Mouse (Mus musculus): ENCODE results near the gene Srsf2. TPM values are rescaled to one million over a fixed set of nuclear protein-coding genes. Genes with fewer than 3 reads are reported as not detected.
"Not testable (repeated sequence)": the region's sequence is repeated elsewhere in the genome, so short reads cannot be mapped to it uniquely, and the experiment has no call there.

Srsf2 gene
- total RNA-seq, 1 experiment from 2014 or later = 573 TPM

DNA sequence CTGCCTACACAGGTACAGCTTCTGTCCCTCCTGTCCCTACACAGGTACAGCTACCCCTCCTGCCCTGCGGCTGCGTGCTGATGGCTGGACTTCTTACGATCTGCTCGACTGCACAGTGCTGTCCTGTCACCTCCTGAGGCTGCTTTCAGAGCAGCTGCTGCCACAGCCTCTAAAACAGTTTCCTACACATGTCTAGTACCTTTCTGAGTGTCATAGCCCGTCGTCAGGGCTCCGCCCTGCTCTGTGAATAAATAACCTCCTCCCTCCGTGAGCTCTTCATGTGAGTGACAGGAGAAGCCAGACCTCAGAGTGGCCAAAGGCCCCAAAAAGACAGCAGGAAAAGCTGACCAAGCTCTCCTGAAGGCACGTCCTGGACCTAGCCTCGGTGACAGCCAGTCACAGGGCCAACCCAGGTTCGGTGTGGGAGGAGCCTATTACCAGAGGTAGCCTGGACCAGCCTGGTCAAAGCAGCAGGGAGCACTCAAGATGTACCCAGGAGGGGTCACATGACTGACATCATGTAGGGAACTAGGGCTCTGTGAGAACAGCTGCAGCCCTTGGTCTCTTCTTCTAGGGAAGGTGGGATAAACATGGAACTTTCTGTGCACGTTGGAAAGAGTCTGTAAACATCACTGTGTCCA lies 13.2 kb upstream of the Srsf2 start:
- ATAC-seq (replicated peaks in 1 of 2; ENCODE audit: insufficient read depth in 1 of 2, low FRiP score in 2 of 2, low TSS enrichment in 1 of 2, low read depth in 1 of 2, poor library complexity in 2 of 2, severe bottlenecking in 2 of 2) = no peak

DNA sequence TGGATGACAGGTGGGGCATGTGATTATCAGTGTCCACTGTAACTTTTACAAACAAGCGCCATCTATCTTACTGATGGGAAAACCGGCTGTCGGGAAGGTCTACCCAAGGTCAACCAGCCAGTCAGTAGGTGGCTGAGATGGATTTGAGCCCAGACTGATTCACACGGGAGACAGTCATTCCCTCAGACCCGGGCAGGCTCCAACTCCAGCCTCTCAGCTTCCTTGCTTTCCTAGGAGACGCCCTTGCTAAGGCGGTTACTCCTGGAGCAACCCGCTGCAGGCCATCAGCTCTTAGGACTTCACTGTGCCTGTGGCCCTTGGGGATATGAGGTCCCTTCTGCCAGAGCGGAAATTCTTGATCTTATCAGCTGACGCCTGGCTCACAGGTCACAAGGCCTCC lies 11.6 kb upstream of the Srsf2 start:
- no peak for ATAC-seq (replicated peaks in 1 of 2; ENCODE audit: insufficient read depth in 1 of 2, low FRiP score in 2 of 2, low TSS enrichment in 1 of 2, low read depth in 1 of 2, poor library complexity in 2 of 2, severe bottlenecking in 2 of 2)

DNA sequence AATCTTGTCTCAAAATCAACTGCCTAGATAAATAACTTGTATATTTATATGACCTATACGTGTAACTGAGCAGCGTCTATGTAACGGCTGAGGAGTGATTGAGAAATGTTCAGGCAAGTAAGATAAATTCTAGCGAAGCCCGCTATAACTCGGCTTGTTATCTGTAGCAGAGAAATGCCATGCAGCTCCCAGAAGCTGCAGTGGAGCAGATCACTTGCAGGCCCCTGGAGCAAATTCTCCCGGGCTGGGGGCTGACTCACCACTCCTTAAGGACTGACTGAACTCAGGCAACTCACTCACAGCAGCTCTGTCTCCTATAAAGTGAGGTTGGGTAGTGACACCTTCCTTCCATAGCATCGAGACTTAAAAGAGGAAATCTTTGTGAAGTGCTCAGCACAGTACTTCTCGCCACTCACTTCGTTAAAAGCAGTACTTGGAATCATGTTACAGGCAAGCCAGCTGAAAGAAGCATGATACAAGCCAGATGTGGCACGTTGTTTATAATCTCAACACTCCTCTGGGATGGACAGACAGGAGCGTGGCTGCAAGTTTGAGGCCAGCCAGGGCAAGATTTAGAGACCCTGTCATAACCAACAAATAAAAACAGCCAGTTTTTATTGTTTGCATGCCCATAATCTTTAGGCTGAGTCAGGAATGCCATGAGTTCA lies 4.4 kb upstream of the Srsf2 start:
- no peak for ATAC-seq (replicated peaks in 1 of 2; ENCODE audit: insufficient read depth in 1 of 2, low FRiP score in 2 of 2, low TSS enrichment in 1 of 2, low read depth in 1 of 2, poor library complexity in 2 of 2, severe bottlenecking in 2 of 2)

DNA sequence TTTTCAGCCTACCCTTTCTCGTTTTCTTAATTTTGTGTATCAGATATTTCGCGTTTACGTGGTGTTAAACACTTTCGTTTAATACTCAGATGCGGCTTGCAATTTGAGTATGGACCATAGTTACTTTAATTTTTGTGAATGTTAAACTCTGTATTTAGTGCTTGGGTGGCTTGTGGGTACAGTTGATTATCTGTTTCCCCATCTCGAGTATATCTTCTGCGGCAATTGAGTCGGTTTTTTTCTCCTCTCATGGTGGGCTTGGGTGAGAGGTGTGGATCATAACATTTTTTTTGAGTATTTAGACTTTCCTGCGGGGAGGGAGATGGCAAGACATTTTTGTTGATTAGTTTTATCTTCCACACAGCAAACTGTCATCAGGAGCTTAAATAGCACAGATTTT lies 1.4 kb upstream of the Srsf2 start:
- ATAC-seq (replicated peaks in 1 of 2; ENCODE audit: insufficient read depth in 1 of 2, low FRiP score in 2 of 2, low TSS enrichment in 1 of 2, low read depth in 1 of 2, poor library complexity in 2 of 2, severe bottlenecking in 2 of 2) = no peak

DNA sequence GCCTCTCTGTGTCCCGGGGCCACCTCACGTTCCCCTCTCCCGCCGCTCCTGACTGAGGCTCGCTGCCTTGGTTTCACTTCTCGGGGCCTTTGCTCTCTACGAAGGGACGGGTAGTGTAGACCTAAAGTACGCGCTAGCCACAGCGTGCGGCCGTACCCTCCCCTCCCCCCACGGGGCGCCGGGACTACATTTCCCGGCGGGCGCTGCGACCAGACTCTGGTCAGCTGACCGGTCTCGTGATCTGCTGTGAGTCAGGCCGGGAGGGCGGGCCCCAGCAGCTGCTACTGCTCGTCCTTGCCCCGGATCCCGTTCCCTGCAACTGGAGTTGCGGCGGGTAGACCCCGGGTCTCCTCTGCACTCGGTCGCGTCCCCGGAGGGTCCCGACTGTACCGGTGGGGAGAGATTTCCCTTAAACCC lies 626 bp upstream of the Srsf2 start:
- peak; percentile 76 to 79 for ATAC-seq (replicated peaks in 1 of 2; ENCODE audit: insufficient read depth in 1 of 2, low FRiP score in 2 of 2, low TSS enrichment in 1 of 2, low read depth in 1 of 2, poor library complexity in 2 of 2, severe bottlenecking in 2 of 2)

DNA sequence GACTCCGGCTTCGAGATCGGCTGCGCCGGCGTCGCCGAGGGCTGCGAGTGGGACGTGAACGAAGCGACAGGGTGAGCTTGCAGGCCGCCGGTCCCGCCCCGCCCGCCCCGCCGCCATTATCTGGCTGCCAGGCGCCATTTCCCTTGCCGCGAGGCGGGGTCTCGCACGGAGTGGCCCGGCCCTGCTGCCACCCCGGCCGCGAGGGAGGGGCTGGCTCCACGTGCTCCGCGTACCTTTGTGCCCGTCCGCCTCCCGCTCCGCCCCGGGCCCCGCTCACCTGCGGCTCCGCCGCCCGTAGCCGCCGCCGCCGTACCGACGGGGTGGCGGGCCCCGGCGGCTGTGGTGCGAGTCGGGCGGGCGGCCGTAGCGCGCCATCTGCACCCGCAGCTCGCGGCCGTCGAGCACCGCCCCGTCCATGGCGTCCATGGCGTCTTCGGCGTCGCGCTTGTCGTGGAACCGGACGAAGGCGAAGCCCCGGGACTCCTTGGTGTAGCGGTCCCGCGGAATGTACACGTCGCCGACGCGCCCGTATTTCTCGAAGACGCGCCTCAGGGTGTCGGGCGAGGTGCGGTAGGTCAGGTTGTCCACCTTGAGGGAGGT lies 503 bp downstream of the Srsf2 start, which contains the start of gene Mfsd11:
Mfsd11 (plus strand) TSS at position 150 of the 600 bp plus-strand sequence.
- ATAC-seq (replicated peaks in 1 of 2; ENCODE audit: insufficient read depth in 1 of 2, low FRiP score in 2 of 2, low TSS enrichment in 1 of 2, low read depth in 1 of 2, poor library complexity in 2 of 2, severe bottlenecking in 2 of 2) = peak in 1 of 2 experiments; percentile 5; a peak in 1 of 4 replicates

DNA sequence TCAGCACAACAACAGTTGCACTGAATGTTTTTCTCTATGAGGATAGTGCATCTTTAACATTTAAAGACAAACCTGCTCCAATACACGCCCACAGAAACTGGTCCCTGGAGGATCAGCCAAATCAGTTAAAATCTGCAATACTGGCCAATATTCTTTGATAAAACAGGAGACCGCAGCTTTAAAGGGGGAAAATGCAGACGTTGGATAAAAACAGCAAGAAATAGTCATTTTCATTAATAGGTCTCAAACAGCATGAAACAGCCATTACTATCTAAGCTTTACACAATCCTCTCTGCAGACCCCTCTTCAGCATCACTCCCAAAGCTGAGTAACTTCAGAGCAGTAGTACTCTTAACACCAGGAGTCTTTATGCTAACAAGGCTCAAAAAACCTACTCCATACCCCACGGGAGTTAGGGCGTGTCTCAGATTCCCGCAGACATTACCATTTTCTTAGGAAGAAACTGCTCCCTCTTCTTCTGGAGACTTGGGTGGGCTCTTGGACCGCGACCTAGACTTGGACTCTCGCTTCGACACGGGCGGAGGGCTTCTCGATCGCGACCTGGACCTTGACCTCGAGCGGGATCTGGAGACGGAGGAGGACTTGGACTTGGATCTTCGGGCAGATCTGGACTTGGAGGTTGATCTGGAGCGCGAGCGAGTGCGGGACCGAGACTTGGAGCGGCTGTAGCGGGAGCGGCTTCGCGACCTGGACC lies 1.2 kb downstream of the Srsf2 start:
- ATAC-seq (replicated peaks in 1 of 2; ENCODE audit: insufficient read depth in 1 of 2, low FRiP score in 2 of 2, low TSS enrichment in 1 of 2, low read depth in 1 of 2, poor library complexity in 2 of 2, severe bottlenecking in 2 of 2) = no peak

DNA sequence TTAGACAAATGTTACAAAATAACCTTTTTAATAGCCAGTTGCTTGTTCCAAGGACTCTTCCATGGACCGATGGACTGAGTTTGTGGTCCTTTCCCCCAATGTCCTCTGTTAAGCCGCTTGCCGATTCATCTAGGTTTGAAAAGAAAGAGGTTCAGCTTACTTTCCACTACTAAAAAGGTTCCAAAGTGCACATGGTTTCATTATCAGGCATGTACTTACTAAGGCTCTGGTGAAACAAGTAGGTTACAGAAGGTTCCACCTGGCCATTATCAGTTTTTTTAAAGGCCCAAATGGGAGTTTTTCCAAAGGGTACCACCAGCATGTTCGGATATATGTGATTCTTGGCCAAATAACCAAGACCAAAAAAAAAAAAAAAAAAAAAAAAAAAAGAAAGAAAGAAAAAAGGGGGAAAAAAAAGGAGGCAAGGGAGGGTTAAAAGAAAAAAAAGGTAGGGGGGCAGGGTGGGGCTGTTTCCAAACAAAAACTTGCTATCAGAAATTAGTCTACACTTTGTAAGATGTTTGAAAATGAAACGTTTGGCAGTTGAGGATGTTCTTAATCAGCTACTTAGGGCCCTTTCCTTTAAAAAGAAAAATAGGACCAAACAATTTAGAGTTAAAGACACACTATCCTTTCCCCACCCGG lies 1.9 kb downstream of the Srsf2 start:
- no peak for ATAC-seq (replicated peaks in 1 of 2; ENCODE audit: insufficient read depth in 1 of 2, low FRiP score in 2 of 2, low TSS enrichment in 1 of 2, low read depth in 1 of 2, poor library complexity in 2 of 2, severe bottlenecking in 2 of 2)

DNA sequence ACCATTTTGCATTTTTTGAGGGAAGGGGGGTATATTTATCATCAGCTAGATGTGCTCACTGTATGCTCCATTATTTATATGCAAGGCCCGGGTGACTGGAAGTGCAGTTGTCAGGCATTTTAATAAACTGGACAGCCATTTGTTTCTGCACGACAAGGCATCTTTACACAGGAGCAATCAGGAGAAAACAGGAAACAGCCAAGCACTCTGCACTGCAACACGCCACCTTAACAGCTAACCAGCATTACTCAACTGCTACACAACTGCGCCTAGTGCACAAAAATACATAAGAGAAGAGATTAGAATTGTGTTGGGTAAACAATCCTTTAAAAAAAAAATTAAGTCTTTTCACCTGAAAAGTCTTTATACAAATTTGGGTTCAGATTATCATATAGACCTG lies 2.8 kb downstream of the Srsf2 start:
- ATAC-seq (replicated peaks in 1 of 2; ENCODE audit: insufficient read depth in 1 of 2, low FRiP score in 2 of 2, low TSS enrichment in 1 of 2, low read depth in 1 of 2, poor library complexity in 2 of 2, severe bottlenecking in 2 of 2) = no peak

DNA sequence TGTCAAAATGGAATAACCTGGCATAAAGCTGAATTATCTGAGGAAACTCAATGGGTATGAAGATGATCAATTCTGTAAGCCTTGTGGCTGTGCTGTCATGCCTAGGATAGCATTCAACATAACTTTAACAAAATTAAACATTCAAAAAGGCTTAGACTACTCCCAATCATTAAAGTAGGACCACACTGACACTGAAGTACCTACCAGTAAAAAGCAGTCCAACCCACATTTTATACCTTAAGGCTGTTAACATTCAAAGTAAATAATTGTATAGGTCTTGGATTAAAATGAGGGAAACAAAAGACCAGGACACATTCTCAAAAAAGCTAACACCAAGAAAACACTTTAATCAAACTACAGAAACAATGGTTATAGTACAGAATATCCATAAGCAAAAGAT lies 3.3 kb downstream of the Srsf2 start:
- ATAC-seq (replicated peaks in 1 of 2; ENCODE audit: insufficient read depth in 1 of 2, low FRiP score in 2 of 2, low TSS enrichment in 1 of 2, low read depth in 1 of 2, poor library complexity in 2 of 2, severe bottlenecking in 2 of 2) = no peak

DNA sequence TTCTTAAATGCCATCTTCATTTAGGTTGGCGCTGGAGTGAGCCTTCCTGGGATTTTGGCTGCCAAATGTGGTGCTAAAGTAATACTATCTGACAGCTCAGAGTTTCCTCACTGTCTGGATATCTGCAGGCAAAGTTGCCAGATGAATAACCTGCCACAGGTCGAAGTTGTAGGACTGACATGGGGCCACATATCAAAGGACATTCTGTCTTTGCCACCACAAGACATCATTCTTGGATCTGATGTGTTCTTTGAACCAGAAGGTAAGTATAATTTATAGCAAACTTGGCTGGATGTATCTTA lies 4.1 kb downstream of the Srsf2 start:
- not testable (repeated sequence) for ATAC-seq (replicated peaks in 1 of 2; ENCODE audit: insufficient read depth in 1 of 2, low FRiP score in 2 of 2, low TSS enrichment in 1 of 2, low read depth in 1 of 2, poor library complexity in 2 of 2, severe bottlenecking in 2 of 2)

DNA sequence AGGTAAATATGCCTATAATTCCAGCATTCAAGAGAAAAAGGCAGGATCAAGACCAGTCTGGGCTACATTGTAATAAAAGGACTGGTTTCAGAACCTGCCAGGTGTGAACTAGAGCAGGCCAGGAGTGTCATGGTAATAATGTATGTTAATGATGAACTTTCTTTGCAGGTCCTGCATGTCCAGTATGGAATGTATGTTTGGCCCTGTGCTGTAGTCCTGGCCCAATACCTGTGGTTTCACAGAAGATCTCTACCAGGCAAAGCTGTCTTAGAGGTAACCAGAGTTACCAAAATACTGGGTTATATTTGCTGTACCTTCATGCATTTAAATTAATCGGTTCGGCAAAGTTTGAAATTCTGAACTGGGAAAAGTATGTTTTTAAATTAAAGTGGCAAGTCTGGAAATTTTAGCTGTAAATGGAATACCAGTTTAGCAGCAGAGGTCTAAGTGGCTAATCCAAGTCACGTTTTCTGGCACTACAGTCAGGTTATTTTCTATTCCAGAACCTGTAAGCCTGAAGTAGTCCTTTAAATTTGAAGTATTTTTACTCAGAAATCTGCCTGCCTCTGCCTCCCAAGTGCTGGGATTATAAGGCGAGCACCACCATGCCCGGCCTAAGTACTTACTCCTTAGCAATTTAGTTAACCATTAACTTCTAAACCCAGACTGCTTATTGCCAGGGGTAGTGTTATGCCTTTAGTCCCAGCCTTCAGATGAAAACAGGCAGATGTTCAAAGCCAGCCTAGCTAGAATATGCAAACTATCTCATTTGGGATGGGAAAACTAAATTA lies 4.6 kb downstream of the Srsf2 start:
- no peak for ATAC-seq (replicated peaks in 1 of 2; ENCODE audit: insufficient read depth in 1 of 2, low FRiP score in 2 of 2, low TSS enrichment in 1 of 2, low read depth in 1 of 2, poor library complexity in 2 of 2, severe bottlenecking in 2 of 2)

DNA sequence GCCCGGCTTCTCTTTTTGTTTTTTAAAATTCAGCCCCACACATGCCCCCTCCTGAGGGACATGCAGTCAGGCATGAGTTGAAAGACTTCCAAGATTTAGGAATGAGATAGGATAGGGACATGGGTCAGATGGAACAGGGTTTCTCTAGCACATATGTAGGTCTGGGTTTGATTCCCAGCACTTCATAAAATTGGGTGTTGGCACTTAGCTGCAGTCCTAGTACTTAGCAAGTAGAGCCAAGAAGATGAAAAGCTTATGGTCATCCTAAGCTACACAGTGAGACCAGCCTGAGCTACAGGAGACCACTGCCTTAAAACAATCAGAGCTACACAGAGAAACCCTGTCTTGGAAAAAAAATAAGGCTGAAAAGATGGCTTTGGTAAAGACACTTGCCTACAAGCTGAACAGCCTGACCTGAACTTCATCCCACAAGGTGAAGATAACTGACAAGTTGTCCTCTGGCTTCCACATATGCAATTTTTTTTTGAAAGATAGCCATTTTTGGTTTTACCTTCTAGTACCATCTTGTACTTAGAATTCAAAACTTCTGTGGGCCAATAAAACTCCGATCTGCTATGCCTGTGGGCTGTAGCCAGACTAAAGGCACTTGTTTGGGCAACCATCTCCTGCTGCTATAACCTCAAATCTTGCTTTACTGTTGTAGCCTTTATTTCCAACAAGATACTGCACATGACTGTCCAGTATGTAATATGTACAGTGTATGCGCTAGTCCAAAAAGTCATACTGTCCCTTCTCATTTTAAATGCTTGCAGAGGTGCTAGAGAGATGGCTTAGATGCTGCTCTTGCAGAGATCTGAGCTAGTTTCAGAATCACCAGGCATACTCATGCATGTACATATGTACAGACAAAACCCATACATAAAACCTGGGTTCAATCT lies 5.5 kb downstream of the Srsf2 start:
- no peak for ATAC-seq (replicated peaks in 1 of 2; ENCODE audit: insufficient read depth in 1 of 2, low FRiP score in 2 of 2, low TSS enrichment in 1 of 2, low read depth in 1 of 2, poor library complexity in 2 of 2, severe bottlenecking in 2 of 2)

DNA sequence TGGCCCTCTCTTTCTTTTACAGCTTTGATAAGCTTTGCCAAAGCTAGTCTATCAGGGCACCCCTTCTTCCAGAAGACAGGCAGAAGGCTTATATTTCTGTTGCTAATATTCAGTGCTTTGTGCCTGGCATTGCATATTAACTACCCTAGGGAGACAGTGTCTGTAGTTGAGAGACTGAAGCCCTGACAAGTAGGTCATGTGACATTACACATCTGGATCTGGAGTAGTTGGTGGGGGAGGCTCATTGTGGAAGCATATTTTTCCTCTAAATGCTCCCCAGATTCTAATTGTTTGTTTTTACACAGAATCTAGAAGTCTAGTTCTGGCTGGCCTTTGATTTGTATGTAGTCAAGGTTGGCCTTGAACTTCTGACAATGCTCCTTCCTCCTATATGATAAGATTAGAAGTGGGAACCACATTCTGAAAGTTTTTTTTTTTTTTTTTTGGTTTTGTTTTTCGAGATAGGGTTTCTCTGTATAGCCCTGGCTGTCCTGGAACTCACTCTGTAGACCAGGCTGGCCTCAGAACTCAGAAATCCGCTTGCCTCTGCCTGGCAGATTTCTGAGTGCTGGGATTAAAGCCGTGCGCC lies 6.2 kb downstream of the Srsf2 start:
- ATAC-seq (replicated peaks in 1 of 2; ENCODE audit: insufficient read depth in 1 of 2, low FRiP score in 2 of 2, low TSS enrichment in 1 of 2, low read depth in 1 of 2, poor library complexity in 2 of 2, severe bottlenecking in 2 of 2) = no peak

DNA sequence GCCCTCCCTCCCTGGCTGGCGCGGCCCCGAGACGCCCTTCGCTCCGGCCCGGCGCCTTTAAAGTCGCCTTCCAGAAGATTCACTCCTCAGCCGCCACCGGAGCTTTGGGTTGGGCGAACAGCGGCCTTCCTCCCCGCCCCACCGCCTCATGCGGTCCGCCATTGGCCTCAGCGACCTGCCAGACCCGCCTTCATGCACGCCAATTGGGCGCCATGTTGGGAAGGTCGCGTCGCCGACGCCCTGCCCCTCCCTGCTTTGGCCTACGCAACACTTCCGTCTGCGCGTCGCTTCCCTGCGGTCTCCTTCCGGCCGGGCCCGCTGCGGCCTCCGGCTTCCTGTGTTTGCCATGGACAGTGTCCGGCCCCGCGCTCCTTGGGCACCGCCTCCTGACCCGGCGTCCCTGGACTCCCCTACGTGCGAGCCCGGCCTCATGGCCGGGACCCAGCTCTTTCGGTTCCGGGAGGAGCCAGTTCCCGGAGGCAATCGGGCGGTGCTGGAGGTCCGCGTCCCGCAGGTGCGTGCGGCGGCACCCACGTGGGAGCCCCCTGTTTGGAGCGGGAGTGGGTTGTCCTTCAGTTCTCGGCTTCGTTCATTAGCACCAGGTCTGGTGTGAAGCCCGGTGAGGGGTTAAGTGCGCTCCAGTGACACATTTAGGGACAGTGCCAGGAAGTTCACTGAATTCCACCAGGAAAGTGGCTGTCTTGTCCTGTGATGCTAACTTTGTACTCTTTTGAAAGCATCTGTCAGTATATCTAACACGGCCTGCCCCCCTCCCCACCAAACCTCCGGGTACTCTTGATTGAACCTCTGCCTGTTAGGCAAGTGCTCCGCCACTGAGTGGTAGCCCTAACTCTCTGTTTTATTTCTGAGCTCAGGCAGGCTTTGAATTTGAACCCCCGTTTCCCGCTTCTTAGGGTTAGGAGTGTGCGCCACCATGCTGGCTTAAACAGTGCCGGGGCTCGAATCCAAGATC lies 9.3 kb downstream of the Srsf2 start, which contains the start of the genes Mettl23 and Jmjd6:
Mettl23 (plus strand) TSS at position 18 of the 973 bp plus-strand sequence.
Jmjd6 (minus strand) TSS at position 189 of the 973 bp plus-strand sequence.
- peak; percentile 85 to 91 for ATAC-seq (replicated peaks in 1 of 2; ENCODE audit: insufficient read depth in 1 of 2, low FRiP score in 2 of 2, low TSS enrichment in 1 of 2, low read depth in 1 of 2, poor library complexity in 2 of 2, severe bottlenecking in 2 of 2)

Data from hematopoietic stem cell, adult 5-6 weeks (primary cell).